Comparison of ENCODE assay signal across 8 mouse cellular contexts in genomic region chr7:102222830-102223556, GRCm38 (mm10). TPM values are rescaled to one million over a fixed set of nuclear protein-coding genes. Genes with fewer than 3 reads are reported as not detected.
DNase-seq lines count a peak whose midpoint lies in the region; ATAC-seq lines count a peak whose summit lies in the region.

No protein-coding gene starts in this region.

- H3K4me3 ChIP-seq in embryonic facial prominence, embryonic 14.5 days (ENCODE audit: low read depth, low read length), result peak overlapping the region; percentile 71
- H3K4me3 ChIP-seq in liver, embryonic 13.5 days (replicated peaks), result peak overlapping the region; percentile 72
- H3K4me3 ChIP-seq in stomach, embryonic 16.5 days (replicated peaks; ENCODE audit: low read length), result peak overlapping the region; percentile 58

- peaks cover 20% of the 10 kb centered on the region for H3K36me3 ChIP-seq in embryonic facial prominence, embryonic 14.5 days (ENCODE audit: control insufficient read depth, insufficient read depth, low read length)
- H3K36me3 ChIP-seq in liver, embryonic 13.5 days, result 0 out of 2 replicates have a peak, but pooled peaks cover 4% of the 10 kb centered on the region
- no peaks in the 10 kb centered on the region for H3K36me3 ChIP-seq in stomach, embryonic 16.5 days (ENCODE audit: control insufficient read depth, insufficient read depth, low read length)

- WGBS in embryonic facial prominence, embryonic 14.5 days, result 2% methylated on average over 25 of the region's 31 CpGs
- 2% methylated on average over 31 of the region's 31 CpGs for WGBS in liver, embryonic 13.5 days (ENCODE audit: insufficient replicate concordance)
- under 1% methylated on average over 31 of the region's 31 CpGs for WGBS in stomach, embryonic 16.5 days

- DNase-seq in A20 (ENCODE audit: low read depth, low spot score), result peak; percentile 76
- DNase-seq in adrenal gland, postnatal 14 days, result peak; percentile 83
- DNase-seq in embryonic facial prominence, embryonic 14.5 days (ENCODE audit: low spot score), result peak; percentile 90
- DNase-seq in heart, adult 9 months (ENCODE audit: low spot score in 2 of 2), result peak; percentile 76 to 78
- peak; percentile 65 to 76 for DNase-seq in kidney, adult 8-10 months
- DNase-seq in liver, embryonic 13.5 days, result peak; percentile 61
- DNase-seq in naive thymus-derived CD4-positive, alpha-beta T cell, adult 2 months (ENCODE audit: low read depth), result peak; percentile 70

- H3K4me2 ChIP-seq in embryonic facial prominence, embryonic 14.5 days (ENCODE audit: low read depth, low read length), result peak overlapping the region; percentile 91
- peak overlapping the region; percentile 89 for H3K4me2 ChIP-seq in liver, embryonic 13.5 days
- H3K4me2 ChIP-seq in stomach, embryonic 16.5 days (ENCODE audit: low read depth, low read length), result peak overlapping the region; percentile 82

- H3K27me3 ChIP-seq in embryonic facial prominence, embryonic 14.5 days (replicated peaks; ENCODE audit: control insufficient read depth, insufficient read depth, low read length), result no peaks in the 10 kb centered on the region
- no peaks in the 10 kb centered on the region for H3K27me3 ChIP-seq in liver, embryonic 13.5 days
- H3K27me3 ChIP-seq in stomach, embryonic 16.5 days (ENCODE audit: control insufficient read depth, insufficient read depth, low read length), result no peaks in the 10 kb centered on the region

- ATAC-seq in embryonic facial prominence, embryonic 14.5 days (ENCODE audit: low read depth), result peak; percentile 92
- peak; percentile 79 for ATAC-seq in liver, embryonic 13.5 days (ENCODE audit: low read depth)
- peak; percentile 83 for ATAC-seq in stomach, embryonic 16.5 days (ENCODE audit: insufficient read depth, low FRiP score)

- no peaks in the 10 kb centered on the region for H3K9me3 ChIP-seq in embryonic facial prominence, embryonic 14.5 days (ENCODE audit: control insufficient read depth, low read length)
- no peaks in the 10 kb centered on the region for H3K9me3 ChIP-seq in liver, embryonic 13.5 days (replicated peaks)
- H3K9me3 ChIP-seq in stomach, embryonic 16.5 days (replicated peaks; ENCODE audit: control insufficient read depth, low read length), result no peaks in the 10 kb centered on the region

- peak overlapping the region; percentile 70 for H3K27ac ChIP-seq in embryonic facial prominence, embryonic 14.5 days (replicated peaks; ENCODE audit: low read depth, low read length)
- peak overlapping the region; percentile 21; the same call in 1 of the 2 replicates for H3K27ac ChIP-seq in liver, embryonic 13.5 days
- peak overlapping the region; percentile 93 for H3K27ac ChIP-seq in stomach, embryonic 16.5 days (ENCODE audit: low read length)

- no peaks in the 10 kb centered on the region for H3K4me1 ChIP-seq in embryonic facial prominence, embryonic 14.5 days (ENCODE audit: control insufficient read depth, insufficient read depth, low read length)
- H3K4me1 ChIP-seq in liver, embryonic 13.5 days (replicated peaks), result peaks cover 26% of the 10 kb centered on the region
- H3K4me1 ChIP-seq in stomach, embryonic 16.5 days (ENCODE audit: control insufficient read depth, insufficient read depth, low read length), result peaks cover 13% of the 10 kb centered on the region; the same call in 1 of the 2 replicates

- H3K9ac ChIP-seq in embryonic facial prominence, embryonic 14.5 days (ENCODE audit: low read depth, low read length), result peak overlapping the region; percentile 79
- peak overlapping the region; percentile 73 for H3K9ac ChIP-seq in liver, embryonic 13.5 days
- peak overlapping the region; percentile 73 for H3K9ac ChIP-seq in stomach, embryonic 16.5 days (ENCODE audit: low read length)

RNA-seq across cellular contexts. Expression of gene Pgap2, which starts 13.0 kb away (rescaled TPM):
- total RNA-seq in adrenal gland, postnatal 14 days (2021), result 75.7 and 87.8 TPM in 2 replicates
- 80.8 and 81.1 TPM in 2 replicates for polyA plus RNA-seq in embryonic facial prominence, embryonic 14.5 days (2014; fragmentation: Nextera tagmentation; extraction: Ambion mirVana)
- polyA plus RNA-seq in liver, embryonic 13.5 days (2015; fragmentation: Nextera tagmentation; extraction: Ambion mirVana), result 23.3 and 27.3 TPM in 2 replicates
- polyA plus RNA-seq in stomach, embryonic 16.5 days (2015; fragmentation: Nextera tagmentation; extraction: Ambion mirVana), result 109 and 126 TPM in 2 replicates

RNA-seq across cellular contexts. Expression of gene Nup98, which starts 13.0 kb away (rescaled TPM):
- total RNA-seq in adrenal gland, postnatal 14 days (2021), result 56.4 and 61.3 TPM in 2 replicates
- 35.9 and 37.5 TPM in 2 replicates for polyA plus RNA-seq in embryonic facial prominence, embryonic 14.5 days (2014; fragmentation: Nextera tagmentation; extraction: Ambion mirVana)
- 16.9 and 20.7 TPM in 2 replicates for polyA plus RNA-seq in liver, embryonic 13.5 days (2015; fragmentation: Nextera tagmentation; extraction: Ambion mirVana)
- polyA plus RNA-seq in stomach, embryonic 16.5 days (2015; fragmentation: Nextera tagmentation; extraction: Ambion mirVana), result 34.5 and 35.0 TPM in 2 replicates

RNA-seq across cellular contexts. Expression of gene Rhog, which starts 32.9 kb away (rescaled TPM):
- total RNA-seq in adrenal gland, postnatal 14 days (2021), result 53.6 and 63.5 TPM in 2 replicates
- polyA plus RNA-seq in embryonic facial prominence, embryonic 14.5 days (2014; fragmentation: Nextera tagmentation; extraction: Ambion mirVana), result 66.6 and 68.0 TPM in 2 replicates
- 56.0 and 58.2 TPM in 2 replicates for polyA plus RNA-seq in liver, embryonic 13.5 days (2015; fragmentation: Nextera tagmentation; extraction: Ambion mirVana)
- 62.0 and 68.0 TPM in 2 replicates for polyA plus RNA-seq in stomach, embryonic 16.5 days (2015; fragmentation: Nextera tagmentation; extraction: Ambion mirVana)

RNA-seq across cellular contexts. Expression of gene Stim1, which starts 44.6 kb away (rescaled TPM):
- 71.0 and 88.3 TPM in 2 replicates for total RNA-seq in adrenal gland, postnatal 14 days (2021)
- 36.4 TPM in 2 replicates for polyA plus RNA-seq in embryonic facial prominence, embryonic 14.5 days (2014; fragmentation: Nextera tagmentation; extraction: Ambion mirVana)
- polyA plus RNA-seq in liver, embryonic 13.5 days (2015; fragmentation: Nextera tagmentation; extraction: Ambion mirVana), result 13.3 and 15.0 TPM in 2 replicates
- polyA plus RNA-seq in stomach, embryonic 16.5 days (2015; fragmentation: Nextera tagmentation; extraction: Ambion mirVana), result 33.7 and 36.1 TPM in 2 replicates

Comparison
In these comparisons a context has a peak if more than half of its experiments do, and no peak if none do; other contexts are left out.
1. Peak in every context shown above with its lines: DNase-seq, ATAC-seq, H3K4me3 ChIP-seq and H3K27ac ChIP-seq.
2. H3K27ac ChIP-seq: peak in every context shown above with its lines; median percentile 93 in stomach, embryonic 16.5 days; 70 in embryonic facial prominence, embryonic 14.5 days; 21 in liver, embryonic 13.5 days.